Mouse (Mus musculus) MEL (cell line): ENCODE measurements around the gene Klhl33.
"Not testable (repeated sequence)": the region's sequence is repeated elsewhere in the genome, so short reads cannot be mapped to it uniquely, and the experiment has no call there.

Source experiments
- CHD2 ChIP-seq: IDR thresholded peaks from 2 replicates; pipeline ENCODE4 v1.6.1; 2011; ENCODE audit warnings: low read length, improper control_type of control experiment
- CTCF ChIP-seq, 3 experiments: IDR thresholded peaks in 2 of 3; conservative IDR thresholded peaks in 1 of 3; 2 replicates each; pipeline ENCODE4 v1.5.1; 2011 to 2012; ENCODE audit warnings: low read length in 3 of 3, low read depth in 2 of 3, mild to moderate bottlenecking in 2 of 3, improper control_type of control experiment in 1 of 3, inconsistent platforms in 1 of 3, mixed read lengths in 1 of 3, moderate library complexity in 1 of 3; ENCODE audit not compliant: control insufficient read depth in 1 of 3, insufficient read depth in 1 of 3, poor library complexity in 1 of 3, severe bottlenecking in 1 of 3
- EP300 ChIP-seq, 2 experiments: IDR thresholded peaks; 2 replicates each; pipeline ENCODE4 v1.6.1; 2011; ENCODE audit warnings: improper control_type of control experiment in 2 of 2, low read length in 2 of 2, low read depth in 1 of 2, mild to moderate bottlenecking in 1 of 2
- MAFK ChIP-seq: IDR thresholded peaks from 2 replicates; pipeline ENCODE4 v1.6.1; 2011; ENCODE audit warnings: low read depth, mild to moderate bottlenecking, low read length, improper control_type of control experiment, borderline replicate concordance
- MEF2A ChIP-seq: IDR thresholded peaks from 2 replicates; pipeline ENCODE4 v1.6.1; 2014; ENCODE audit warnings: low read depth, mild to moderate bottlenecking, inconsistent platforms, low read length, improper control_type of control experiment; ENCODE audit not compliant: poor library complexity, insufficient replicate concordance, severe bottlenecking; ENCODE audit errors: extremely low read depth
- MXI1 ChIP-seq: IDR thresholded peaks from 2 replicates; pipeline ENCODE4 v1.6.1; 2011; ENCODE audit warnings: mild to moderate bottlenecking, low read depth, low read length, improper control_type of control experiment
- NRF1 ChIP-seq: IDR thresholded peaks from 2 replicates; pipeline ENCODE4 v1.6.1; 2014; ENCODE audit warnings: low read depth, mild to moderate bottlenecking, inconsistent platforms, low read length, improper control_type of control experiment, moderate library complexity; ENCODE audit not compliant: poor library complexity, insufficient read depth, severe bottlenecking
- SMC3 ChIP-seq: IDR thresholded peaks from 2 replicates; pipeline ENCODE4 v1.6.1; 2011; ENCODE audit warnings: low read depth, low read length, improper control_type of control experiment
- UBTF ChIP-seq: IDR thresholded peaks from 2 replicates; pipeline ENCODE4 v1.6.1; 2012; ENCODE audit warnings: low read depth, mild to moderate bottlenecking, inconsistent platforms, low read length, improper control_type of control experiment, moderate library complexity, borderline replicate concordance; ENCODE audit not compliant: insufficient read depth
- USF1 ChIP-seq: IDR thresholded peaks from 2 replicates; pipeline ENCODE4 v1.6.1; 2014; ENCODE audit warnings: low read depth, mild to moderate bottlenecking, inconsistent platforms, low read length, improper control_type of control experiment, moderate library complexity
- USF2 ChIP-seq, 2 experiments: IDR thresholded peaks; 2 replicates each; pipeline ENCODE4 v1.6.1; 2011 to 2012; ENCODE audit warnings: improper control_type of control experiment in 2 of 2, low read length in 2 of 2, borderline replicate concordance in 1 of 2, inconsistent platforms in 1 of 2, low read depth in 1 of 2, mild to moderate bottlenecking in 1 of 2; ENCODE audit not compliant: insufficient read depth in 1 of 2
- ZNF384 ChIP-seq: IDR thresholded peaks from 2 replicates; pipeline ENCODE4 v1.6.1; 2012; ENCODE audit warnings: low read depth, mild to moderate bottlenecking, inconsistent platforms, low read length, improper control_type of control experiment

DNA sequence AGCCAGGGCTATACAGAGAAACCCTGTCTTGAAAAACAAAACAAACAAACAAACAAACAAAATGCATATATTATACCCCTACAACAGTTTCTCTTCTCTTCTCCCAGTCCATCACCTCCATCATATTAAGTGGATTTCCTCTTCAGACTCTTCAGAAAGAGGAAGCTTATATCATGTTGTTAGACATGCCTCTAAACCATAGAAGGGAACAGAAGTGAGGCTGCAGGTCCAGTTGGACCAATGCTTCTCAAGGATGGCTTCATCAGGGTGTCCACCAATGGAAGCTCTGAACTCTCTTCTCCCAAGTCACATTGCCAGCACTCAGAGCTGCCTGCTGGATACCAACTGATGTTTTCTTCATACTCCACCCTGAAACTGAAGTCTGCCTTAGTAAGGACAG is 8.0 kb upstream of the Klhl33 start:
- not testable (repeated sequence) for TF ChIP-seq SMC3; MAFK; USF2 (IDR thresholded peaks at IDR 0.05; ENCODE audit: borderline replicate concordance in 1 of 2, insufficient read depth in 1 of 2, low read depth in 1 of 2, low read length in 2 of 2); UBTF; NRF1; CTCF (IDR thresholded peaks at IDR 0.05 in 2 of 3, conservative IDR thresholded peaks at IDR 0.05 in 1 of 3; ENCODE audit: control insufficient read depth in 1 of 3, insufficient read depth in 1 of 3, low read depth in 2 of 3, low read length in 3 of 3, poor library complexity in 1 of 3, severe bottlenecking in 1 of 3); MXI1; CHD2; EP300 (IDR thresholded peaks at IDR 0.05; ENCODE audit: low read depth in 1 of 2, low read length in 2 of 2); MEF2A; USF1; ZNF384
